Mouse (Mus musculus): ENCODE results near the gene Rpl3. TPM values are rescaled to one million over a fixed set of nuclear protein-coding genes. Genes with fewer than 3 reads are reported as not detected.

Rpl3 gene
- total RNA-seq (2014; rRNA removed) (399 and 467 TPM in 2 replicates), polyA plus RNA-seq (2012; rRNA removed) (304 and 375 TPM in 2 replicates)

DNA sequence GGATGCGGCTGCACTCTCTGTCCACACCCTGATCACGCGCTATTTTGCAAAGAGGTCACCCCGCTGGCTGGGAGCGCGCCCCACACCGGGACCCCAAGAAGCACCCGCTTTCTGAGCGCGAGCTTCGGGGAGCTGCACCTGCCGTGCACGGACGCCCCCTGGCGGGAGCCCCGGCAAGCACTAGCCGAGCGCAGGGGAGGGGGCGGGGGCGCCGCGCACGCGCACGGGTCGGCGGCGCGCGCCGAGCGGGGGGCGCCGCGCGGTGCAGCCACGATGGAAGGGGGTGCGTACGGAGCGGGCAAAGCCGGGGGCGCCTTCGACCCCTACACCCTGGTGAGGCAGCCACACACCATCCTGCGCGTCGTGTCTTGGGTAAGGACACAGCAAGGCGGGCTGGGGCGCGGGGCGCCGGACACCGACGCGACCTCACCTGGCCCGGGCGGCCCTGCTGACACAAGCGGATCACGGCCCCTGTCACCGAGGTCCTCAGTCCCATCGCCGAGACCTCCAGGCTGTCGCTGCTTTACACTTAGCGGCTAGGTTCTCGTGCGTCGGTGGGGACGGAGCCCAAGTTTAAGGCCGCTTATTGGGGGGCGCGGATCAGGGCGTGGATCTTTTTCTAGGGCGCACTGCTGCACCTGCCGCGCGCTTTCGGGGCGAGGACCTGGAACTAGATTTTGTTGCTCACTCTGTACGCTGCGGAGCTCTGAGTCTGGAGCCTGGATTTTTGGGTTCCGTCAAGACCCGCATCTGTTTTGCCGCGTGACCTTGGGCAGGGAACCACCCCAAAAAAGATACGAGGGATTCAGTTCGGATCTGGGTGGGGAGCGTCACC lies at the start of gene Rpl3, which contains the start of gene Syngr1:
Gene Rpl3, minus strand, starts transcription at position 748 of the 835 bp plus-strand sequence.
Gene Syngr1, plus strand, starts transcription at position 214 of the 835 bp plus-strand sequence.
- TF ChIP-seq POLR2A (IDR thresholded peaks at IDR 0.05; ENCODE audit: extremely low read depth, insufficient read depth, low read length) (no peak), CTCF (IDR thresholded peaks at IDR 0.05; ENCODE audit: low read depth, low read length) (peak; percentile 81)
- peak; percentile 17 for DNase-seq (ENCODE audit: extremely low read depth, low read depth, low spot score)
- H3K9ac ChIP-seq (ENCODE audit: low read depth, low read length) = peak within 1 kb of the TSS; percentile 78
- H3K27me3 ChIP-seq (ENCODE audit: control insufficient read depth, insufficient read depth, low read length) = peaks cover 4% of the 10 kb centered on the region; the same call in 1 of the 2 replicates
- no peaks in the 10 kb centered on the region for H3K79me2 ChIP-seq (ENCODE audit: control insufficient read depth, insufficient read depth, low read length)
- no peaks in the 10 kb centered on the region for H3K36me3 ChIP-seq (ENCODE audit: control insufficient read depth, insufficient read depth, low read length)
- peak within 1 kb of the TSS; percentile 62 for H3K4me3 ChIP-seq (ENCODE audit: insufficient read depth, low read depth, low read length)
- 3% methylated on average over 74 of the region's 86 CpGs for WGBS
- H3K27ac ChIP-seq (replicated peaks; ENCODE audit: insufficient read depth, low read depth, low read length) = no peak within 1 kb of the TSS
- H3K4me1 ChIP-seq (ENCODE audit: control insufficient read depth, insufficient read depth, low read length) = peaks cover 2% of the 10 kb centered on the region; the same call in 1 of the 2 replicates

DNA sequence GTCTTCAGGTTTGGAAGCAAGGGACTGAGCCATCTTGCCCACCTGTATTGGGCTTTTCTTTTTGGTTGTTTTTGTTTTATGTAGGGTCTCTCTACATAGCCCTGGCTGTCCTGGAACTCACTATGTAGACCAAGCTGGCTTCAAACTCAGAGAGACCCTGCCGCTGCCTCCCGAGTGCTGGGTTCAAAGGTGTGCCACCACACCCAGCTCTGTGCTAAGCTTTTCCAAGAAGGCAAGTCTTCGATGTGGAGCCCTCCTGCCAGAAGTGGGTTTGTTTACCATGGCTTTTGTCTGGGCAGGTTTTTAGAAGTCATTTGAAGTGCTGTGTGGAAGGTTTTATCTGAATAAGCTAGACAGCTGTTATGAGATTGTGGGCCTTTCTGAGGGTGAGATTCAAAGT lies 49.2 kb upstream of the Rpl3 start:
- H3K4me1 ChIP-seq (ENCODE audit: control insufficient read depth, insufficient read depth, low read length) = no peaks in the 10 kb centered on the region
- TF ChIP-seq CTCF (IDR thresholded peaks at IDR 0.05; ENCODE audit: low read depth, low read length) (no peak), POLR2A (IDR thresholded peaks at IDR 0.05; ENCODE audit: extremely low read depth, insufficient read depth, low read length) (no peak)
- peaks cover 7% of the 10 kb centered on the region; the same call in 1 of the 2 replicates for H3K79me2 ChIP-seq (ENCODE audit: control insufficient read depth, insufficient read depth, low read length)
- no peaks in the 10 kb centered on the region for H3K27me3 ChIP-seq (ENCODE audit: control insufficient read depth, insufficient read depth, low read length)
- 88% methylated on average over 3 of the region's 3 CpGs for WGBS
- H3K36me3 ChIP-seq (ENCODE audit: control insufficient read depth, insufficient read depth, low read length) = no peaks in the 10 kb centered on the region
- H3K27ac ChIP-seq (replicated peaks; ENCODE audit: insufficient read depth, low read depth, low read length) = no peak overlapping the region
- no peak overlapping the region for H3K4me3 ChIP-seq (ENCODE audit: insufficient read depth, low read depth, low read length)
- no peak for DNase-seq (ENCODE audit: extremely low read depth, low read depth, low spot score)
- no peak overlapping the region for H3K9ac ChIP-seq (ENCODE audit: low read depth, low read length)

DNA sequence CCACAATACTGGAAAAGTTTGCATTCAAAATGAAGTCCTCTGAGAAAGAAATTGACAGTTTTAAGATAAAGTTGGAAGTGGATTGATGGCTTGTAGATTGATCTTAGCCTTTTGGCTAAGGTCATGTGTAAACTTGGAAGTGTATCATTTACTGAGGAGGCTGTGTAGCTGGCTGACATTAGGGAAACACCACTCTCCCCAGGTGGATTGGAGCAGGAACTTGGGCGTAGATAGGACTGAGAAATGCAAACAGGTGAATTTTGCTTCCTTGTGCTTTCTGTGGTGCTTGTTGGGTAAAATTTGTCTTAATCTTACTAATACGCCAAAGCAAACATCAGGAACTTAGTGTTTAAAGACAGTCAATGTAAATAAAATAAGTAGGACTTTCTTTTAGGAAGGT lies 48.6 kb upstream of the Rpl3 start:
- peaks cover 7% of the 10 kb centered on the region; the same call in 1 of the 2 replicates for H3K79me2 ChIP-seq (ENCODE audit: control insufficient read depth, insufficient read depth, low read length)
- no peaks in the 10 kb centered on the region for H3K36me3 ChIP-seq (ENCODE audit: control insufficient read depth, insufficient read depth, low read length)
- no peak overlapping the region for H3K9ac ChIP-seq (ENCODE audit: low read depth, low read length)
- no peaks in the 10 kb centered on the region for H3K4me1 ChIP-seq (ENCODE audit: control insufficient read depth, insufficient read depth, low read length)
- no peak overlapping the region for H3K27ac ChIP-seq (replicated peaks; ENCODE audit: insufficient read depth, low read depth, low read length)
- TF ChIP-seq CTCF (IDR thresholded peaks at IDR 0.05; ENCODE audit: low read depth, low read length) (no peak), POLR2A (IDR thresholded peaks at IDR 0.05; ENCODE audit: extremely low read depth, insufficient read depth, low read length) (no peak)
- 96% methylated on average over 2 of the region's 2 CpGs for WGBS
- DNase-seq (ENCODE audit: extremely low read depth, low read depth, low spot score) = no peak
- no peaks in the 10 kb centered on the region for H3K27me3 ChIP-seq (ENCODE audit: control insufficient read depth, insufficient read depth, low read length)
- no peak overlapping the region for H3K4me3 ChIP-seq (ENCODE audit: insufficient read depth, low read depth, low read length)

DNA sequence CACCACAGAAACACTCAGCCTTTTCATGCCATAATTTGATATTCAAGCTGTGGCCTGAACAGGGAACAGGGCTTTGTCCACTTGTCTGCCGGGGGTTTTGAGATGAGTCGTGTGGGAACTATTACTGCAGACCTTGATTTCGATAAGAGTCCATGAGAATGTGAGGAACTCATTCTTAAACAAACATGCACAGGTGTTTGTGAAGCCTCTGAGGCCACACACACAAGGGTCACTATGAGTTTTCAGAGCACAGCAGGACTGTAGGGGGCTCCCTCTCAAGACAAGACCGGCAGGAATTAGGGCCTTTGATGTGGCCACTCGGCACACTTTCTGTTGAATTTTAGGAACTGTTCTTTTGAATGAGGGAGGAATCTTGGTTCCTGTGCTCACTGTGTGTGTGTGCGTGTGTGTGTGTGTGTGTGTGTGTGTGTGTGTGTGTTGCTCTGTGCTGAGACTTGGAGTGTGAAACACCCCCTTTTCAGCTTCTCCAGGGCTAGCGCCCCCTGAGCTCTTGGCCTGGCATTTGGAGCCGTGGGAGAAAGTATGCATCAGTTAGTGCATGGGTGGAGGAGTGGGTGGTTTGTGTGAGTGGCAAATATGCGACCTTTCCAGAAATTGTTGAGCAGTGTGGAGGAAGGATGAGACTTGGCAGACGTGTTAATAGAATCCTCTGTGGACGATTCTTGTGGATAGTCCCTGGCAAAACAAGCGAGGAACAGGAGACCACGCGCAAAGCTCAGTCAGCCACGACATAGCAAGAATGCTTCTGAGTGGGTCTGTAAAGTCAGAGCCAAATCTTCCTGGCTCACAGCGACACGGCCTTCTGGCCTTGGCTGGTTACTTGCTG lies 46.5 kb upstream of the Rpl3 start:
- H3K4me1 ChIP-seq (ENCODE audit: control insufficient read depth, insufficient read depth, low read length) = peaks cover 10% of the 10 kb centered on the region

DNA sequence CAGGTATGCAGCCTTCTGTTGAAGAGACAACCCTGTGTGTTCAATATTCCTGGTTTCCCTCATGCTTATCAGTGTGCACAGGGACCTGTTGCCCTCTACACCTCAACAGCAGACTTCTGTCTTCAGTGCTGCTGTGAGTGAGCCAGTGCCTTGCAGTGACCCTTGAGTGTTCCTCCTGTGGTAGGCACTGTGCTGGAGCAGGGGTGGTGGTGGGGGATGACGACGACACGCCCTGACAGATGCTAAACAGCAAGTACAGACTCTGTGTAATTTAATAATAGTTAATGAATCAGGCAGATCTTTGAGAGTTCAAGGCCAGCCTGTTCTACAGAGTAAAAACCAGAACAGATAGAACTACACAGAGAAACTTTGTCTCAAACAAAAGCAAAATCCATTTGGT lies 45.0 kb upstream of the Rpl3 start:
- 86% methylated on average over 3 of the region's 3 CpGs for WGBS

More for the DNA sequence above, 46.5 kb upstream of the Rpl3 start:
- H3K27ac ChIP-seq (replicated peaks; ENCODE audit: insufficient read depth, low read depth, low read length) = no peak overlapping the region
- no peak for DNase-seq (ENCODE audit: extremely low read depth, low read depth, low spot score)
- H3K27me3 ChIP-seq (ENCODE audit: control insufficient read depth, insufficient read depth, low read length) = no peaks in the 10 kb centered on the region
- no peak overlapping the region for H3K4me3 ChIP-seq (ENCODE audit: insufficient read depth, low read depth, low read length)
- no peaks in the 10 kb centered on the region for H3K36me3 ChIP-seq (ENCODE audit: control insufficient read depth, insufficient read depth, low read length)
- TF ChIP-seq CTCF (IDR thresholded peaks at IDR 0.05; ENCODE audit: low read depth, low read length) = no peak
- no peak for TF ChIP-seq POLR2A (IDR thresholded peaks at IDR 0.05; ENCODE audit: extremely low read depth, insufficient read depth, low read length)
- no peak overlapping the region for H3K9ac ChIP-seq (ENCODE audit: low read depth, low read length)
- 72% methylated on average over 17 of the region's 17 CpGs for WGBS
- peaks cover 7% of the 10 kb centered on the region; the same call in 1 of the 2 replicates for H3K79me2 ChIP-seq (ENCODE audit: control insufficient read depth, insufficient read depth, low read length)

More for the DNA sequence above, 45.0 kb upstream of the Rpl3 start:
- TF ChIP-seq CTCF (IDR thresholded peaks at IDR 0.05; ENCODE audit: low read depth, low read length) (no peak), POLR2A (IDR thresholded peaks at IDR 0.05; ENCODE audit: extremely low read depth, insufficient read depth, low read length) (no peak)
- Histone ChIP-seq H3K4me1 (ENCODE audit: control insufficient read depth, insufficient read depth, low read length) (peaks cover 10% of the 10 kb centered on the region), H3K79me2 (ENCODE audit: control insufficient read depth, insufficient read depth, low read length) (peaks cover 7% of the 10 kb centered on the region; the same call in 1 of the 2 replicates), H3K36me3 (ENCODE audit: control insufficient read depth, insufficient read depth, low read length) (no peaks in the 10 kb centered on the region), H3K4me3 (ENCODE audit: insufficient read depth, low read depth, low read length) (no peak overlapping the region), H3K27ac (replicated peaks; ENCODE audit: insufficient read depth, low read depth, low read length) (no peak overlapping the region), H3K27me3 (ENCODE audit: control insufficient read depth, insufficient read depth, low read length) (no peaks in the 10 kb centered on the region), H3K9ac (ENCODE audit: low read depth, low read length) (no peak overlapping the region)
- no peak for DNase-seq (ENCODE audit: extremely low read depth, low read depth, low spot score)

Data from liver, adult 2 months (tissue).